8 mouse cellular contexts compared by ENCODE assay signal in genomic region chr6:52172501-52172900, GRCm38 (mm10). TPM values are rescaled to one million over a fixed set of nuclear protein-coding genes. Genes with fewer than 3 reads are reported as not detected.
DNase-seq lines count a peak whose midpoint lies in the region; ATAC-seq lines count a peak whose summit lies in the region.

No protein-coding gene starts in this region.

- H3K36me3 ChIP-seq in heart, embryonic 10.5 days = no peaks in the 10 kb centered on the region
- H3K36me3 ChIP-seq in kidney, embryonic 15.5 days = 0 out of 2 replicates have a peak, but pooled peaks cover 4% of the 10 kb centered on the region

- no peaks in the 10 kb centered on the region for H3K9me3 ChIP-seq in heart, embryonic 10.5 days
- no peaks in the 10 kb centered on the region for H3K9me3 ChIP-seq in kidney, embryonic 15.5 days (replicated peaks)

- peaks cover 99% of the 10 kb centered on the region for H3K27me3 ChIP-seq in heart, embryonic 10.5 days (ENCODE audit: insufficient read depth, poor library complexity, severe bottlenecking)
- no peaks in the 10 kb centered on the region for H3K27me3 ChIP-seq in kidney, embryonic 15.5 days

- DNase-seq in WW6 (ENCODE audit: low read depth, low spot score) = peak; percentile 80
- DNase-seq in embryo, embryonic 10 days (ENCODE audit: low spot score) = peak; percentile 98
- peak; percentile 84 for DNase-seq in heart, embryonic 10.5 days (ENCODE audit: low spot score)
- peak; percentile 98 for DNase-seq in lung, postnatal 10 days
- peak; percentile 61 for DNase-seq in urinary bladder, adult 2 months (ENCODE audit: low spot score)
- DNase-seq in spleen, adult 12 weeks (ENCODE audit: low spot score) = no peak
- DNase-seq in c-Kit-positive CD71-positive TER-119-positive erythroid progenitor cells, embryonic 14.5 days (ENCODE audit: low spot score) = no peak

- peaks cover 50% of the 10 kb centered on the region for H3K4me1 ChIP-seq in heart, embryonic 10.5 days
- H3K4me1 ChIP-seq in kidney, embryonic 15.5 days = peaks cover 83% of the 10 kb centered on the region

- H3K4me3 ChIP-seq in heart, embryonic 10.5 days = peak overlapping the region; percentile 62
- H3K4me3 ChIP-seq in kidney, embryonic 15.5 days (replicated peaks) = peak overlapping the region; percentile 37

- peak overlapping the region; percentile 48 for H3K9ac ChIP-seq in kidney, embryonic 15.5 days

- WGBS in heart, embryonic 10.5 days = under 1% methylated on average over 35 of the region's 35 CpGs
- WGBS in kidney, embryonic 15.5 days = under 1% methylated on average over 35 of the region's 35 CpGs

- ATAC-seq in kidney, embryonic 15.5 days (replicated peaks; ENCODE audit: low FRiP score) = peak; percentile 50

- H3K4me2 ChIP-seq in kidney, embryonic 15.5 days = peak overlapping the region; percentile 70

- peak overlapping the region; percentile 82 for H3K27ac ChIP-seq in heart, embryonic 10.5 days
- peak overlapping the region; percentile 97 for H3K27ac ChIP-seq in kidney, embryonic 15.5 days

RNA-seq across cellular contexts. Expression of gene 5730596B20Rik, which starts 4.8 kb away (rescaled TPM):
- 0.07 and 1.5 TPM in 2 replicates for polyA plus RNA-seq in heart, embryonic 10.5 days (2016; fragmentation: Nextera tagmentation; extraction: Ambion mirVana)
- polyA plus RNA-seq in kidney, embryonic 15.5 days (2015; fragmentation: Nextera tagmentation; extraction: Ambion mirVana) = 2.1 and 2.4 TPM in 2 replicates
- 0.04 and 0.07 TPM in 2 replicates for polyA plus RNA-seq in urinary bladder, adult 2 months (2012; rRNA removed)

RNA-seq across cellular contexts. Expression of gene Hoxa2, which starts 7.9 kb away (rescaled TPM):
- 4.3 and 10.3 TPM in 2 replicates for polyA plus RNA-seq in heart, embryonic 10.5 days (2016; fragmentation: Nextera tagmentation; extraction: Ambion mirVana)
- polyA plus RNA-seq in kidney, embryonic 15.5 days (2015; fragmentation: Nextera tagmentation; extraction: Ambion mirVana) = 2.2 and 3.6 TPM in 2 replicates
- 1.3 and 1.9 TPM in 2 replicates for polyA plus RNA-seq in urinary bladder, adult 2 months (2012; rRNA removed)

RNA-seq across cellular contexts. Expression of gene Hoxa1, which starts 14.4 kb away (rescaled TPM):
- 1.00 and 4.1 TPM in 2 replicates for polyA plus RNA-seq in heart, embryonic 10.5 days (2016; fragmentation: Nextera tagmentation; extraction: Ambion mirVana)
- 0.64 and 0.81 TPM in 2 replicates for polyA plus RNA-seq in kidney, embryonic 15.5 days (2015; fragmentation: Nextera tagmentation; extraction: Ambion mirVana)
- 0.73 and 0.83 TPM in 2 replicates for polyA plus RNA-seq in urinary bladder, adult 2 months (2012; rRNA removed)

RNA-seq across cellular contexts. Expression of gene Hoxa4, which starts 19.1 kb away (rescaled TPM):
- 0.17 and 1.4 TPM in 2 replicates for polyA plus RNA-seq in heart, embryonic 10.5 days (2016; fragmentation: Nextera tagmentation; extraction: Ambion mirVana)
- polyA plus RNA-seq in kidney, embryonic 15.5 days (2015; fragmentation: Nextera tagmentation; extraction: Ambion mirVana) = 1.5 and 1.8 TPM in 2 replicates
- polyA plus RNA-seq in urinary bladder, adult 2 months (2012; rRNA removed) = 0.61 and 0.62 TPM in 2 replicates

RNA-seq across cellular contexts. Expression of gene Hoxa5, which starts 31.9 kb away (rescaled TPM):
- 0.58 and 6.0 TPM in 2 replicates for polyA plus RNA-seq in heart, embryonic 10.5 days (2016; fragmentation: Nextera tagmentation; extraction: Ambion mirVana)
- polyA plus RNA-seq in kidney, embryonic 15.5 days (2015; fragmentation: Nextera tagmentation; extraction: Ambion mirVana) = 11.0 and 11.5 TPM in 2 replicates
- 6.1 and 7.2 TPM in 2 replicates for polyA plus RNA-seq in urinary bladder, adult 2 months (2012; rRNA removed)

Comparison
In these comparisons a context has a peak if more than half of its experiments do, and no peak if none do; other contexts are left out.
1. DNase-seq: peak in WW6 (single experiment), embryo, embryonic 10 days (single experiment), heart, embryonic 10.5 days (single experiment), lung, postnatal 10 days (single experiment) and urinary bladder, adult 2 months (single experiment); none in spleen, adult 12 weeks (single experiment) and c-Kit-positive CD71-positive TER-119-positive erythroid progenitor cells, embryonic 14.5 days (single experiment).